Mouse (Mus musculus) mouse embryonic stem cell (cell line): ENCODE results near the gene Setd5.

ENCODE experiments used
- in situ Hi-C, 2 experiments: fragments of 300-500 bp; cut with MboI; formaldehyde crosslinking; loops; 1 replicate in 1 of 2; 3 replicates in 1 of 2; pipeline ENCODE4 v1.14.3; 2019 to 2020; ENCODE audit warnings: low sequenced_read_pairs in 2 of 2, low pct_unique_long_range_greater_than_20kb in 1 of 2, mixed read lengths in 1 of 2; ENCODE audit not compliant: unreplicated experiment in 1 of 2

The Setd5 gene

DNA sequence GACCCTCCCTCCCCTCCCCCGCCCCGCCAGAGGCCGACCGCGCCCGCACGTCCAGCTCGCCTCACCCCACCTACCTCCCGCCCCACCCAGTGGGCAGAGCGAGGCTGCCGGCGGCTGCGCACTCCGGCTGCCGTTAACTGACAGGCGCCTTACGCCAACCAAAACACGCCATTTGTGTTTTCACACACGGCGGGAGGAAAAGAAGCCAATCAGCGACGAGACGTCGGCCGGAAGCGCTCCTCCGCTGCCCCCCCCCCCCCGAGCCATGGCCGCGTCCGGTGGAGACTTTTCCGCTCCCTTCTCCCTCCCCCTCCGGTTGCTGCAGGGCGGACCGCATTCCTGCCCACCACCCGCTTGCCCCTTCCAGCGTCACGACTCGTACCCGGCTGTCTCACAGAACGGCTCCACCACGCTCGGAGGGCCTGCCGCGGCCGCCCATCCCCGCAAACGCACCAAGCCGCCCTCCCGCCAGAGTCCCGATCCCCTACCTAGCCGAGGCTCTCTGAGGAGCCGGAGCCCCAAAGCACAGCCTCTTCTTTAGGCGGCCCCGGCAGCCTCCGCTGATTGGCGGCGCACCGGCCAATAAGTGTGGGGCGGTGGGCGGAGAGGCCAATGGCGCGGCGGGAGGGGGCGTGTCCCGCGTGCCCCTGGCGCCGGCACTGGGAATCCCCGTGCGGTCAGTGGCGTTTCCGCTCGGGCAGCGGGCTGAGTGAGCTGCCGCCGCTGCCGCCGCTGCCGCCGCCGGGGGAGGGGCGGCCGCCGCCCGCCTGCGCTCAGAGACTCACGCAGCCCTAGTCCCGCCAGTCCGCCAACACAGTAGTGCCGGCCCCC lies at the start of gene Setd5:
Gene Setd5, plus strand, starts transcription at position 680 of the 831 bp plus-strand sequence.
- in situ Hi-C loops: no loop called here

DNA sequence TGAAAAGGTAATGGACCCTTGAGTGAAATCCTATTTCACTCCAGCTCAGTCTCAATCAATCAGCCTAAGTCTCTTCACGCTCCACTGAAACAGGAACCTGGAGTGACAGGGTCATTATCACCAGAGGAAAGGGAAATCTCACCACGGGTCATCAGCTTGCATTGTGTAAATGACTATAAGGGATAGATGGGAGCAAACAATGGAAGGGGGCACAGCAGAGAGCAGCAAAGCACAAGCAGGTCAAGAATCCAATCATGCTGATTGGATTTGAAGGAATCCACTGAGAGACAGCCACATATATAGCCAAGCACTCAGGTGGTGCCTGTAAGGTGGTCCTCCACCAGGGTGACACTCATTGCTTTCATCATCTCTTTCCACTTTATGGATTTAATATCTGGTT lies 49.7 kb upstream of the Setd5 start:
- in situ Hi-C loops: no loop called here

DNA sequence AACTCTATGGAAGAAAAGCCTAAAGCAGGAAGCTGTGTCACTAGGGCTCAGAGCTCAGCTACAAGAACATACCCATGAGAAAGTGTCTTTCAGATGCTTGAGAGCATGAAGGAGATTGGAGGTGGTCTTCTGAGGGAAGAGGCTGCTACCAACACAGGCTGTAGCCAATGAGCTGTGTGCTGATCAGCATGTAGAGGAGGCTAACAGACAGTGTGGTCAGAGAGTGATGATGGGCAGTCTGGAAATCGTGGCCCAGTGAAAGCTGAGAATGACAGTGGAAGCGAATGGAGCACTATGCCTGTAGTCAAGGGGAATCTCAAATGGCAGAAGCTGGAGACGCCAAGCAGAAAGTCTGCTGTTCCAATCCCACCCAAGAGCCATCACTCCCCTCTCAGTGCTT lies 48.2 kb upstream of the Setd5 start:
- in situ Hi-C loops: no loop called here

DNA sequence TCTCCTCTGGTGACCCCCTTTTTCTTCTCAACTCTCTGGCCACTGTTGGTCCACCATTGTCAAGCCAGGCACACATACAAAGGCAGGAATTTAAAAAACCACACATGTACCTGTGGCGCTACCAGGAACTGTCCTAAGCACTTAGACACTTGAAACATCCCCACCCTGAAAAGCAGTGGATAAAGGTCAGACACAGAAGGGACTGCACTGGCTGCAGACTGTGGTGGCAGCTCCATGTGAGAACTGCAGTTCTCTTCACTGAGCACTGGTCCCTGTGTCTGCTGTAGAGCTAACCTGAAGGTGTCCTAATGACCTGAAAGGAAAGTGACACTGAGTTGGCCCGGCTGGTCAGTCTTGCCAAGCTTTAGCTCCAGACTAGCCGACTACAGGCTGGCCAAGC lies 46.6 kb upstream of the Setd5 start:
- in situ Hi-C loops: no loop called here

DNA sequence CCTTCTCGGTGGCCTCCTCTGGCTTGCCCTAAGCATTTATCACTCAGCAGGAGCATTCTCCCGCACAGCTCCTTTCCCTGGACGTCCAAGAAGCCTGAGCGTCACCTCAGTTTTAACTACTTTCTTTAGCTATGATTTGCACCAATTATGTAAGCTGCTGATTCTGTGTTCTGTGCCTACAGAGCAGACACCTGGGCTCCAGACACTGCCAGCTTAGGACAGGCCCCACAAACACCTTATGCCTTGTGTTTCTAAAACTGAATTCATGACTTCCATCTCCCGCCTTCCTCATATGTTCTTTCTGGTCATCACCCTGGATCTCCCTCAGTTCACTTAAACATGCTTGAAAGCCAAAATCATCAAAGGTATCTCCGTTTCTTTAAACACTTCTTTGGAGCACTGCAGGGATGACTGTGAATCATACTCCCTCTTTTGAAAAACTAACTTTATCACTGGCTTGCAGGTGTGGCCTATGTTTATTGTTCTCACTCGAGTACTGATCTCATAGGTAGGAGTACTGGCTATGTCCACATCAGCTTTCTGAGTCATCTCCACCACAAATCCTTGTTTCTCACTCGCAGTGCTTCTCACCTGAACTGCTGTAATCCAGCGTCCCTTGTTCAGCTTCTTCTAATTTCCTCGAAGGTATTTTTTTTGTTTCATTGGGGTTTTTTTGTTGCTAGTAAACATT lies 46.0 kb upstream of the Setd5 start:
- in situ Hi-C loops: no loop called here

- in situ Hi-C loops: no loop called here
Observed at GRCm38 (mm10) chr6:113032121-113032520, 45.0 kb upstream of the Setd5 start.

DNA sequence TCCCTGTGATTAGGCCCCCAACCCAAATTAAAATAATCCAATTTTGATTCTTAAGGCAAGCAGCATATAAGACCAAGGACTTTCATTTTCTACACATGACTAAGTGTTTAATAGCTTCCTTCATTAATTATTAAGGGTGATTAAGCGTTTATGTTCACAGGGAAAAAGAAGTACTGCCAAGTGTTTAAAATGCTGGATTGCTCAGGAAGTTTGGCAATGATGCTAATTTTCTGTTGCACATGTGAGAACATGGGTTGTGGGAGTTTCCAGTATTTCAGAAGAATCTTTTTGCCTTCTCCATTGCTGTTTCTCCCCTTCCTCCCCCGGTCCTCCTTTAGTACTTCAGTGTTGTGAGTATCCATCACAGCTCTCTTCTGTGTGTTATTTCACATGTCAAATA lies 44.0 kb upstream of the Setd5 start:
- in situ Hi-C loops: no loop called here

GRCm38 (mm10) chr6:113034466-113034865 lies 42.7 kb upstream of the Setd5 start:
- in situ Hi-C loops: no loop called here

GRCm38 (mm10) chr6:113036463-113037175 lies 40.5 kb upstream of the Setd5 start:
- in situ Hi-C loops: no loop called here

DNA sequence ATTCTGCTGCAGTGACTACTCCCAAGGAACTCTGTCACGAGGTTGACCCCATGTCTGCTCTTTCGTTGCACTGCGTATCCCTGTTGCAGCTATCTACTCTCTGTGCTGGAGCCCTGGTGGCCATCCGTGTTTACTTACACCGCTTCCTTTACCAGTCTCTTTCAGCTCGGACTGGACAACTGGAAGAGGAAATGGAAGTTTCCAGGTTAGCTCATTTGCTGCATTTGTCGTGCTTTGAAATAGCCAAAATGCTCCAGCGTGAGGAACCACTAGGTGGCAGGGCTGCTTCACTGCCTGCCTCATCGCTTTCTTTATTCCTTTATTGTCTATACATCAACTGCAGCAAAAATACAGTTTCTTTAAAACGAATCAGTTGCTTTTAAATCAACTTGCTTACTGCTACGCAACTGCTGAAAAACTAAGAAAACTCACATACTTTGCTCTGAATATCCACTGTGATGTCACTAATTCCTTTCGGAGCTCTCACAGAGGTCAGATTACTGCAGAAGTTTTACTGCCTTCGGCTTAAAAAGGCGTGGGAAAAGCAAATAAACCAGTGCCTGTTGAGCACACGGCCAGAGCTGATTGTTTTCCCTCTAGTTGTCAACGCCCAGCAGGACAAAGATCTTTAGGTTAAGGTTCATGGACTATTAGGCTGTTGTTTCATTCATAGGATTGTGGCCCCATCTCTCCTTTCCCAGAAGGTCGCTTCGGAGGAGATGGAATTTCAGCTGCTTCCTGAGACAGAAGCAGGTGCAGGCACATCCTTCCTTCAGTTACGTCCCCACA lies 39.0 kb upstream of the Setd5 start:
- in situ Hi-C loops: no loop called here

DNA sequence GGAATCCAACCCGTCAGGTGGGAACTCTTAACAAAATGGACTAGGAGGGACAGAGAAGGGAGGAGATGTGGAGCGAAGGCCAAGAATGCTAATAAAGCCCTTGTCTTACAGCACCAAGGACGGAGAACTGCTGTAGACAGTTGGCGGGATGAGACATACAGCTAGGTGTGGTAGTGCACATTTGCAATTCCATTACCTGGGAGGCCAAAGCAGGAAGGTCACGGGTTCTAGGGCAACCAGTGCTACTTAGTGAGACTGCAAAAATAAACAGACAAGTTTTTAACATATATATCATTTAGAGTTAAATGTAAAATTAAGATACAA lies 38.5 kb upstream of the Setd5 start:
- in situ Hi-C loops: no loop called here

GRCm38 (mm10) chr6:113040319-113040718 lies 36.8 kb upstream of the Setd5 start:
- in situ Hi-C loops: no loop called here

DNA sequence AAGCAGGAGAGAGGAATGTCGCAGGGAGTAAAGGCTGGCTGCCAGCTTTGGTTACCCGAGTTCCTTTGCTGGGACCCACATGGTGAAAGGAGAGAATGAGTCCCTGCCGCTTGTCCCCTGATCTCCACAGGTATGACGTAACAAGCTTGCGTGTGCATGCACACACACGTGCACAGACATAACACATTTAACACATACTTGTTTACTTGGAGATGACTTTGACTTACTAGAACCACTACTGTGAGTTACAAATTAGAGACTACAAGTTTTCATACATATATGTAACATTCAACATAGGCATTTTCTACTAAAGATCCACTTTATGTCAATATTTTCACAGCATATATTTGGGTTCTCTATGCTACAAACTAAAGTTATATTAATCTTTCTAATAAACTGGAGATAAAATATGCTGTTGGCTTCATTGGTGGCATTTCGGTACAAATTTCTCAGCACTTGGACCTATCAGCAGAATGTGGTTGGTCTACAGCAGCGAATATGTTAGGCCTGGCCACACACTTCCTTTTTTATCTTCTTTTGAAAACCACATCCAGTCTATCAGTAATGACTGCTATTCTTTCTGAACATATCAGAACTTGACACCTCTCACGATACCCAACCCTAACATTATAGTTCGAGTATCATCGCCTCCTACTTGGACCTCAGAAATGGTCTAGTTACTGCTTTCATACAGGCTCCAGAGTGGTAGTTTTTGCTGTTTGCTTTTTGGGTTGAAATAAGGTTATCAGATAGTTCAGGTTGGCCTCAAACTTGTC lies 35.8 kb upstream of the Setd5 start:
- in situ Hi-C loops: no loop called here

GRCm38 (mm10) chr6:113045575-113045974 lies 31.6 kb upstream of the Setd5 start:
- in situ Hi-C loops: no loop called here

GRCm38 (mm10) chr6:113046041-113046975 lies 30.9 kb upstream of the Setd5 start, which contains the start of gene Thumpd3:
Gene Thumpd3 (plus strand): TSS chr6:113046225.
- in situ Hi-C loops: no loop called here

GRCm38 (mm10) chr6:113047016-113047746 lies 30.0 kb upstream of the Setd5 start:
- in situ Hi-C loops: no loop called here
